Mouse (Mus musculus) adrenal gland, postnatal 4 days (tissue): Measurements from ENCODE around the gene Grid2. TPM values are rescaled to one million over a fixed set of nuclear protein-coding genes. Genes with fewer than 3 reads are reported as not detected.
A peak's percentile ranks its signal among the peaks of the same experiment; 100 is the strongest.
"Not testable (repeated sequence)": the region's sequence is repeated elsewhere in the genome, so short reads cannot be mapped to it uniquely, and the experiment has no call there.

Experiments used
- DNase-seq, 2 experiments: peaks; one replicate each; pipeline ENCODE4 v3.0.0; 2021 to 2022; ENCODE audit warnings: low spot score in 2 of 2, mixed read lengths in 2 of 2
- long read RNA-seq, 2 experiments: library from polyadenylated mRNA; stranded (forward); transcript quantifications; one replicate each; pipeline ENCODE4 v2.0.0; 2021
- total RNA-seq, 2 experiments: library from RNA; stranded (reverse); gene quantifications; 2 replicates each; pipeline ENCODE4 v1.2.3; 2021

The Grid2 gene
- 1 to 10 TPM; 1.4 to 1.9 TPM for total RNA-seq
- long read RNA-seq, experiment 1: 0 reads
- long read RNA-seq, experiment 2, partial matches to known transcripts: 0 of 1 reads
- long read RNA-seq, experiment 2, other reads (novel, unspliced or antisense): 1 of 1 reads

DNA sequence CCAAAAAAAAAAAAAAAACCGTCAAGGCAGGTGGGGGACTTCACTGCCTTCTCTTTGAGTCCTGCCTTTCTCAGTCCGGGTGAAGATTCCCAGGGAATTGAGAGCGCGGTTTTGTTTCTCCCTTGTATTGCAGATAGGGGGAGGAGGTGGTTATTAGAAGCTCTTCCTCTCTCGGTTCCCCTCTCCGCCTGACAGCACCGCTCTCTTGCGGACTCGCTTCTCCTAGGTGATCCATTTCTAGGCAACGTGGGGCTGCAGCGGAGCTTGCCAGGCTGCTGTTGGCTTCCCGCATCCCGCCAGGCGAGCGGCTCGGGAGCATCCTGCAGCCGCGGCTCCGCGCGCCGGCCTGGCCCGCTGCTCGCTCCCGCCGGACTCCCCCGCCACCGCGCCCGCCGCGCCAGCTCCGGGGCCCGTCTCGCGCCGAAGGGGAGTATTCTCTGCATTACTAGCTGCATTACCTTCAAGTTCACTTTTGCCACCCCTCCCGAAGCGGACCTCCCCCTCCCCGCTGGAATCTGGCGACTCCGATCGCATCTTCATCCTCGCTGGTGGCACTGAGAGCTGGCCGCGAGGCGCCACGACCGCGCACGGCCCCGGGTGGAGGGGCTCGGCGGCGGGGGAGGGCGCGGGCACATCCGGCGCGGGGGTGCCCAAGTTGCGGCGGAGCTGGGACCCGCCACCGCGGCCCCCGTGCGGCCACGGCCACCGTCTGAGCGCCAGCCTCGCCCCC, at the start of gene Grid2:
Gene Grid2, plus strand, starts transcription at position 51 of the 730 bp plus-strand sequence.
- DNase-seq: peak in 1 of 2 experiments; percentile 3

DNA sequence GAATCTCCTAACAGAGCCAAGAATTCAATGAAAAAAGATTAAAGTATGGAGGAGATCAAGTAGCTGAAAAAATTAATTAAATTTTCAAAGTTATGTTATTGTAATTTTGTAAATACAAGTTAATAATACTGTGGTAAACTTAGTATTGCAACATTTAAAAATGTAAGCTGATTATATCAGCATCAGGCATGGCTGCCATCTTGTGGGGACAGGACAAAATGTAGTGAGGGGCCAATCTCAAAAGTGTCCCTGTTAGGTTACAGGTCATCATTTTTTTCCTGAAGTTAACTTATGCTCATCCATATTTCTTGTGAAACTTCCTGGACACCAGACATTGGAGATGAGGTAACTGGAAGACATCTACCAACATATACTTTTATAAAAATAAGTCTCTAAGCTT, 4.9 kb upstream of the Grid2 start:
- no peak for DNase-seq

DNA sequence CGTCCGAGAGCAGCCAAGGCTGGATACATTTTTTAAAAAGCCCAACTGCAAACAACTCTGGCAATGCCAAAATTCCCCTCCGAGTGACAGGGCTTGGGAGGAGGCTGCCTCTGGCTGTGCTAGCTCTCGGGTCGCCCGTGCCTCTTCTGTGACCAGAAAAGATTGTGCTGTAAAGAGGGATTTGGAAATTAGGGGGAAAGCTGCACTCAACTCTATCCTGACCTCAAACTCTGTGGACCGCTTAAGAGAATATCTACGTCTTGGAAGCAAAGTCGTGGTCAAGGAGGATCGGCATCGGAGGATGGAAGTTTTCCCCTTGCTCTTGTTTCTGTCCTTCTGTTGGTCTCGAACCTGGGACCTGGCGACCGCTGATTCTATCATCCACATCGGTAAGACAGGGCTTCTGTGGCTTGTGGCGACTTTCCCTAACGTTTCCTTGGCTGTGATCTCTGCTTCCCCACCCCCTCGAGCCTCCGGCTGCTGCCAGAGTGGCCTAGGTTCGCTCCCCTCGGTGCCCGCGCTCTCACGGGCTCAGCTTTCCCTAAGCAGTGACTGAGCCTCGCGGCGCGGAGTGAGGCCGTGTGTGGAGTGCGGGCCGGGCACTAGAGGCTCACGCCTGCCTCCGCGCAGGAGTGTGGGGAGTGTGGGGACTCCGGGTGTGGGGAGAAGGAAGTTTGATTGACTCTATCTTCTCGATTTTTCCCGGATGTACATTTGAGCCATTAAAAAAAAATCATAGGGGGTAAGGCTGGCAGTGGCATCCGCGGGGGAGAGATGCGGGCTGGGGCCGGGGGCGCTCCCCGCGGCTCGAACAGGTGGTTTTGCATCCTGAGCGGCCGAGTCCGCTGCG, 1.1 kb downstream of the Grid2 start:
- DNase-seq: no peak

DNA sequence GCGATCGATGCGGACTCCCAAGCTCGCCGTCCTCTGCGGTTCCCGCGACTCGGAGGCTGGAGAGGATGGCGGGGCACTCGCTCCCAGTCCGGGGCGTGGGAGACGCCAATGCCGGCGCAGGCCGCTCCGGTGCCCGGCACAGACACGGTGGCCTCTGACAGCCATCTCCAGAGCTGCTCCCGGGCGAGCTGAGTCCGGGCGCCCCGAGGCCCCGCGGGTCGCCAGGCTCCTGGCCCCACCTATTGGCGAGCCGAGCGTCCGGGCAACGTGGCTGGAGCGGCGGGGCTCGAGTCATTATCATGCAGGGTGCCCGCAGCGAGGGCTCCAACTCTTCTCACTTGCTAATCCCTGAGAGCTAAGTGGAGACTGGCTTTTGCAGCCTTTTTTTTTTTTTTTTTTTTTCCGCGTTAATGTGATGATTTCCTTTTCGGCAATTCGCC, 1.8 kb downstream of the Grid2 start:
- DNase-seq: peak; percentile 4 to 7

DNA sequence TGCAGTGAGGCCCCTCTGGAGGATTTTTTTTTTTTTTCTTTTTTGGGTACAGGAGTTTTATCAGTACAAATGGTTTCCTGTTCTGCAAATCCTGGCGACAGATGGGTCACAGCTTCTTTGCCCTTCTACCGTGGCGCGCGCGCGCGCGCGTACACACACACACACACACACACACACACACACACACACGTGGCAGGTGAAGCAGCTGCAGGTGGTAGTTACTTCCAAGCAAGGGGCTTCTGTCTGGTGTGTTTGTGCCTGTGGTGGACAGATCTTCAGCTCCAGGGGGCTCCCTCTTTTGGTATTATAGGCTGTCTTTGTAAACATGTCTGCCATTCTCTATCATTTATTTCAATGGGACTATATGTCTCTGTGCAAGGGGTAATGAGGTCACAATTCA, 2.2 kb downstream of the Grid2 start:
- DNase-seq: no peak

DNA sequence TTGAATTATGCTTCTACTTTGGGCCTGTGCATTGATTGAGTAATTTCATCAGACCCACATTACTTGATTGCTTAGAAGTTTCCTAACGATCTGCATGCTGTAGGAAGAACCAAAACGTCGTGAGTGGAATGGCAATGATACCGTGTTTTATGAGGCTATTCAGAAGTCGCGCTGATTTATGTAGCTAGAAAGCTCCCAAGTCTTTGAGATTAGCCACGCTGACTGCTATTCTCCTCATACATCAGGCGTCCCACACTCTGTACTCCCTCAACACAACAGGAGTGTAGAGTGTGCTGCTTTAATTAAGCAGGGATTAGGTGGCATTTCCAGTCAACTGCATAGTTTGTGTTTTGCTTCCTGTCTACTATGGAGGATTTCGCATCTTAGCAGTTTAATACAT, 4.1 kb downstream of the Grid2 start:
- DNase-seq: no peak

DNA sequence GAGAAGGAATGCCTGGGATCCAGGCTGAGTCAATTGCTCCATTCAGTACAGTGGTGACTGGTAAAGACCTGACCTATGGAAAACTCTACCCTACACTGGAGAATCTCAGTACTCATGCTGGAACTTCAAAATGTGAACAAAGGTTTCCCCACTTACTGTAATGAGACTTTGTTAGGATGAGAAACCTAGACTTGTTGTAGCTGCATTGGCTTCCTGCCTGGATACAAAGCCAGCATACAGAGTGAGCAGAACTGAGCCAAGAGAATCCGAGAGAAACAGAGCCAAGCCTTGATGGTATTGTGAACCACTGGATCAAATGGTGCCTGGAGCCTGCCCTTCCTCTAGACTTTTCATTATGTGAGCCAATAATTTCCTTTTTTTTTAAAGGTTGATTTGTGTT, 28.7 kb downstream of the Grid2 start:
- no peak for DNase-seq

DNA sequence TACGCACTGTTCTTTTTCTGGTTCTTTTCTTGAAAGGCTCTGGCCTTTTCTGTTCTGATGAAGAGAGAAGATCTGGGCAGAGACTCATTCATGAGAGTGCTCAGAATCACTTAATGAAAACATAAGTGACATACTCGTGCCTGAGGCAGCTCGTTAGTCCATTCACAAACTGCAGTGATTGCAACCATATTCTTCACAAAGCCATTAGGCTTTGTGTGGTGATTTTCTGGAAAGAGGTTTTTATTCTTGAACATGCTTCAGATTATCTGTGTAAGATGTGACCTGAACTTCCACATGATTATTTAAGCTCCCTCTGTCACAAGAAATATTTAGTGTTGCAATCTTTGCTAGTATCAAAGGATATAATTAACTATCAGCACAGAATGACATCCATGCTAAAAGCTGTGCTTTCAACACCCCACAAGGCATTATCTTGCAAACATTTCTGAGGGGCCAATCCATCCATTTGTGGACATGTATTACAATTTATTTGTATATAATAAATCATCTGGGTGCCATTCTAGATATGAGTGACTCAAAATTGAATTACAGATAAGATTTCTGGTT, 86.8 kb downstream of the Grid2 start:
- no peak for DNase-seq

DNA sequence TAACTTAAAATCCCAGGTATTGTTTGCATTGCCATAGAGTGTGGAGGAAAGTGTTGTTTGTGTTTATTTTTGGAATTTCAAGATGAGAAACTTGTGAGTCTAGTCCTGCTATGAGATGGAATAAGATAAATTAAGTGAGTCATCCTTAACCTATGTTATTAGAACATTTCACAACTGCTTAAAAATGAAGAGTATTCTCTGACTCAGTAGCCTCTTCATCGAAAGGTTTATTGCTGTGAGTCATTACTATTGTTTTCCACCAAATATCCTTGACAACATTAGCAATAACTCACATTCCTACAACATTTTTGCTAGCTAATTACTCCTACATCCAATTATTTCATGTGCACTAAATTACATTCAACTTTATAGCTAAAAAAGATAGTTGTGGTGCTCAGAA, 91.3 kb downstream of the Grid2 start:
- DNase-seq: no peak

DNA sequence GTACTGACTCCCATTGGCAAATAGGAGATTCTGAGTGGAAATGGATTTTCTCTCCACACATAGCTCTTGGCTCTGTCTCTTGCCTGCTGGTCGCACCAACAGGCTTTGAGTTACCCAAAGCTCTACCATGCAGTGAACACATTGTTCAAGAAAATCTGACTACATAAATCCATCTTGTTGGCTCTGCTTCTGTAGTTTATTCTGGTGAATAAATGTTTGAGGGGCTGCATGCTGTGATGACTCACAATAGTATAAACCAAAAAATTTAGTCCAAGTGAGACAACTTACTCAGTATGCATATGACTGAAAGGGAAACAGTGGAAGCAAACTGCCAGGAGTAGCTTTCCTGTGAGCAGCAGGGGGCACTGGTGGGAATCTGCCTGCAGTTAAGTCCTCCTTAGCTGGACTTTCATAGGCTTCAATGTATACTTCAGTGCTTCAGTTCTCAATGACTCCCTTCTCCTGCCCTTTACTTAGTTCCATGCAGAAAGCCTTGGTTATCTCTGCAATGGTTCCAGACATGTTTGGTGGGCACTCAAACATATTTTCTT, 125.5 kb downstream of the Grid2 start:
- no peak for DNase-seq

DNA sequence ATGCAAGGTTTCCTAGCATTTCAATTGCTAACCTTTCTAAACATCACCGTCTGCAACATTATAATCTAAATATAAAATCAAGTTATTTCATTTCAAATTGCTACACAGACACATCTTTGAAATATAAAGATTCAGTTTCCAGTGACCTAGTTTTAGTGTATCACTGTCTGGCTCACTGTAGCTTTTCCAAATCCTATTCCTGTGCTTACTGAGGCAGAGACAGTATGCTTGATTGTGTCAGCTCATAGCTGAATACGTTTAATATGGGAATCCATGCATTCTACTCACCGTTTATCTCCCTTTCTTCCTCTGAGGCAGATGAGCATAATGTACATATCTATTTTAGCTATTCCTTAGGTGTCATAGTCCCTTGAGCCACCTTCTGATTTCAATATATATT, 146.0 kb downstream of the Grid2 start:
- no peak for DNase-seq

DNA sequence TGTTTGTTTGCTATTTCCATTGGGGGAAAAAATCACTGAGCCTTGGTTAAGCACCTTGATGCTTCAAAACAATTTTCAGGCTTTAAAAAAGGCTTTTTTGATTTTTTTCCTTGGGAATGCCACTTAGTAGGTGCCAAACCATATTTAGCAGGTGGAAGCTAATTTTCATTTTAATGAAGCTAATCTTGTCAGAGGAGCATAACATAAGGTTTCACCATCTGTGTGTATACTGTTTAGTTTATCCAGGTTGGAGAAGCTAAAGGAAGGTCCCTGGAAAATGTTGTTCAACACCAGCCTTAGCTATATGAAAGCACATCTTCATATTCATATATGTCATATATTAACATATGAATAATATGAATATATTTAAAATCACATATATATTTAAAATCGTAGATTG, 161.9 kb downstream of the Grid2 start:
- no peak for DNase-seq

DNA sequence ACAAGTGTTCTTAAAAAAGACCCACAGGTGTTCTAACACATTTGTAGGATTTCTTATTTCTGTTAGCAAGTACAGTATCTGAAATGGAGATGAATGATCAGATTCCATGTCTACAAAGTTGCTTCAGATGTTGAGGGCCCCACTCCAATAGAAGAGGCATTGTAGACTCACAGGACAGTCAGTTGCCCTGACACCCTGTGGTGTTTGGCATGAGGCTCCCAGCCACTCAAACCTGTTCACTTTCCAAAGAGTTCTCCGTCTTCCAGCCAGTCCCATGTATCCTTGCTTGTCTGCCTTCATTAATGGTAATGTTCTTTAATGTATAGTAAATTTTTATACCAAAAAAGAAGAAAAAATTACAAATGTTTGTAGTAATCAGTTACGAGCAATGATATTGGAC, 177.1 kb downstream of the Grid2 start:
- DNase-seq: no peak

DNA sequence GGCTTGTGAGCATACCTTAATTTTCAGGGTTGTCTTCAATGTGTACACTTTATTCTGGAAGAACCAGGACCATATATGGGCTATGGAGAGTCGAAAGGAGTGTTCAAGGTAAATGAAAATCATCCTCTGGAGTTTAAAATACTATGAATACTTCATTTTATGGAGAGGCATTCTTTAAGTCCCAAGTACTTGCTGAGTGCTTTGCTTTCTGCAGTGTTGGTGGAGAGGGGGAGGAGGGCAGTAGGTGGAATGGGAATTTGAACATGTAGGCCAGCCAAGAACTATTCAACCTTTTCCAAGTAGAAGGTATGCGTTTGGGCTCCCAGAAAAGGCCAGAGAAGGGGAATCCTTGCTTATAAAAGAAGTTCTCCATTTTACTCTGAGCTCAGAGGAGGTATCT, 192.5 kb downstream of the Grid2 start:
- DNase-seq: no peak

DNA sequence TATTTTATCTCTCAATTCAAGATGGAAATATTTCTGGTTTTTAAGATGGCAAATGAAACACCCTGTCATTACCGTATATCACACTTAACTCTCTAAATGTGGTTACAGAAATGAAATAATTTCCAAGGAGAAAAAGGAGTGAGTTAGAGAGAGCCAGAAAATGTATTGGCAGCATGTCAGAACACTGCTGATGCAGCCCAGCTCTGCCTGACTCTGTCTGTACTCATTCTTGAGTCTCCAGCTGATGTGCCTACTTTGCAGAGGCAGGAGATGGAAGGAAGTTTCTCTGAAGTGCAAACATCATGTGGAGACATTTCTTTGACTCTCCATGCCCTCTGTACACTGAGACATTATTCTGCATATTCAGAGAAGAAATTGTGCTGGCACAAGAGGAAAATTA, 226.5 kb downstream of the Grid2 start:
- no peak for DNase-seq

DNA sequence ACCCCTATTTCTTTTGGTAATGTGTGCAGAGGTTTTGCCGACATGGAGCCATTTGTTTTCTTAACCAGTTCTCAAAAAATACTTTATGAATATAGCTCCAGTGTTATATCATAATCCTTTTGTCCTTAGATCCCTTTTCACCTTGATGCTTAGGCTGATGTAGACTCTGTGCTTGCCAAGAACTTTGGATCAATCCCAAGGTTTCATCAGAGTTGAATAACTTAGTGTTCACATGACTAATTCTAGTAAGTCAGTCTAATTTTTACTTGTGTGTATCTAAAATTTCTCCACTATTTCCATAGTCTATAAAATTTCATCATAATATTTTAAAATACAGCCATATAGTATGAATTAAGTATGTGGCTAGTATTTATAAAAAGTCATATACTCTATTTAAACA, 259.3 kb downstream of the Grid2 start:
- DNase-seq: no peak

DNA sequence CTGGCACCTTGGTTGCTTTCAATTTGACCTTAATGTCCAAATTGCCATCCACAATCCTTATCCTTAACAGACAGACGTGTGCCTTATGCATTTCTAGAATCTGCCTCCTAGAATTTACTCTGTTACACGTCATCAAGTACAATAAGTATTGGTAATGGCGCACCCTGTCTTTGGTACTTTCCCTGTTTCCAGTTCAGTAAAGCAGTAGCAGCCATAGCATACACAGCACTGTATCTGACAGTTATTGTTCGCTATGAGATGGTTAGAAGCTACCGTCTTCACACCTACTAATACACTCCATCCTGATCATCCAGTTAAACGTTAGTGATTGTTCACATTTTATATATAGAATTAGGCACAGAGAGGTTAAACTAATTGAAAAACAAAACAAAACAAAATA, 260.3 kb downstream of the Grid2 start:
- DNase-seq: no peak

DNA sequence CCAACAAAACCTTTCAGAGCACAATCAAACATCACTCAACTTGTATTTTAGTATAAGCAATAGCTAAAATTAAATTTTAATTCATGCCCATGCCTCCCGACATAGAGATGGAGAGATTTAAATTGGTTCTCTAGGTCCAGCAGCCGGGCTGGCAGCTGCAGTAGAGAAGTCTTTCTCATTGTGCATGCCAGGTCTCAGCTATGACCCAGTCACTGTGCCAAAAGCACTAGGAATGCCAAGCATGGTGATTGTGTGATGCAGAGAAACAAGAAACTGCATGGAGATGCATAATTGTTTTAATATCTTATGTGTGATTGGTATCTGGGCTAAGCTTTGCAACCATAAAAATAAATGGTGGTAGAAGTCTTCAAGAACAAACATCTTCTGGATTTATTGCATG, 276.1 kb downstream of the Grid2 start:
- DNase-seq: no peak

DNA sequence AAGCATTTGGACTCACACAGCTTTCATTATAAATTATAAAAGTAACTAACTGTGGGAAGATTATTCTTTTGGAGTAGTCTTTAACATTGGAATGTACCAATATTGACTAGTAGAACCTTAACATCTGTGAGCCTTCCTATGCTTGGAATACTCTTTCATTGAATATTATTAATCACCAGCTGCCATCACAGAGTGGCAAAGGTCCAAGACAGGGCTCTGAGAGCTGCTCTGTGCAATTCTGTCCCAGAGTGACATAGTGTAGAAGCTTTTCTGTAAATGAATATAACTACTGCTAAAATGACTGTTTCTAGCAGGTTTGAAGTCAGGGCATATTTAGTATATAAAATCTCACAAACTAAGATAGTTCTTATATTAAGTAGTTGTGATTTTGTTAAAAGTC, 277.2 kb downstream of the Grid2 start:
- DNase-seq: no peak

DNA sequence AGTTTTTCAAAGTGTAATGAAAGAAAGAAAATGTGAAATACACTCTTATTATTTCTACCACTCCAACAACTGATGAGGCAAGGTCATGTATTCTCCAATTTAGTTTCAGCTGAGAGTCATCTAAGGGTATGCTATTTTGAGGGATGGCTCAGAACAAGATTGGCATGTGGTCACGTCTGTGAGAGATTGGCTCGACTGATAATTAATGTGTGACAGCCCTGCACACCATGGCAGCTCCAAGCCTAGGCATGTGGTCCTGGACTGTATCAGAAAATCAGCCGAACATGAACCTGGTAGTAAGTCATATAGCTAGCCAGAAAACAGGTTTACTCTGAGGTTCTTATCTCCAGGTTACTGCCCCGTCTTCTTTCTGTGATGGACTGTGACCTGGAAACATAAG, 292.1 kb downstream of the Grid2 start:
- DNase-seq: no peak

DNA sequence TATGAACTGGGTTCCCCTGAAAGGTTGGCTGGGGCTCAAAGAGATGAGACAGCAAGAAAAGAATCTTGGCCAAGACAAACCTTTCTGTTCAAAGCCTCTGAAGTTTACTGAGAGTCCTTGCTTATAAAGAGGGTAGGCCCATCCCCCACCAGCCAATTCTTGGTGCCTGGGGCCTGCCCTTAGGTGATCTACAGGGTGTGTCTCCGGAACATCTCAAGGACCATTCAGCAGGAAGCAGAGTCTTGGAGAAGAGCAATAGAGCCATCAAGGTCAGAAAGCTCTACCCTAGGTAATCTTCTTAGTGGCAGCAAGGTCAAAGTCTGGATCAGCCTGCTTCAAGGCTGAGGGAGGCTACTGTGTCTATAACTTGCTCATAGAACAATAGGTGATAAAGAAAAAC, 313.1 kb downstream of the Grid2 start:
- not testable (repeated sequence) for DNase-seq

DNA sequence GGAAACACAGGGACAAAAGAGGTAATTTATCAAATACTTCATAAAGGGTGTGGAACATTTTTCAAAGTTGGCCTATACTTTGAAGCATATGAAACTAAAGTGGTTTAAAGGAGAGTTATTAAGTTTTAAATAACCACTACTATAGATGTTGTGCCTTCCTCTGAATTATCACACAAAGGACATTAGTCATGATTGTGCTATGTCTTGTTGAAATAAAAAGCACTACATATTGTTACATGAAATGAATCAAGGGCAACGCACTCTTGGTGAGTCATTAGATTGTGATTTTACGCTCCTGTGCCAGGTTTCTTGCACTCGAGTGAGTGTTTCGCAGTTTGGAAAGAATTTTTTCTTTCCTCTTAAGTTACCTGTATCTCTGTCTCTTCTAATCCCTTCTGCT, 335.0 kb downstream of the Grid2 start:
- DNase-seq: no peak
